Mouse (Mus musculus): Measurements from ENCODE around the gene 4933402J07Rik.

- no peak for TF ChIP-seq POLR2A (IDR thresholded peaks at IDR 0.05; ENCODE audit: control insufficient read depth, low read depth, low read length)
- no peak for TF ChIP-seq CTCF (IDR thresholded peaks at IDR 0.05; ENCODE audit: control insufficient read depth, insufficient read depth, insufficient replicate concordance, low read depth, low read length)
Measured at GRCm38 (mm10) chr8:87525006-87525405, 38.6 kb upstream of the 4933402J07Rik start.

All from testis, adult 2 months (tissue).